Mouse (Mus musculus) MEL (cell line): ENCODE measurements around the gene Napsa.

ENCODE experiments used
- CTCF ChIP-seq, 3 experiments: IDR thresholded peaks in 2 of 3; conservative IDR thresholded peaks in 1 of 3; 2 replicates each; pipeline ENCODE4 v1.5.1; 2011 to 2012; ENCODE audit warnings: low read length in 3 of 3, low read depth in 2 of 3, mild to moderate bottlenecking in 2 of 3, improper control_type of control experiment in 1 of 3, inconsistent platforms in 1 of 3, mixed read lengths in 1 of 3, moderate library complexity in 1 of 3; ENCODE audit not compliant: control insufficient read depth in 1 of 3, insufficient read depth in 1 of 3, poor library complexity in 1 of 3, severe bottlenecking in 1 of 3
- JUND ChIP-seq: IDR thresholded peaks from 2 replicates; pipeline ENCODE4 v1.6.1; 2011; ENCODE audit warnings: low read depth, mild to moderate bottlenecking, improper control_type of control experiment, low read length
- KAT2A ChIP-seq: conservative IDR thresholded peaks from 2 replicates; pipeline ENCODE4 v1.6.1; 2012; ENCODE audit warnings: low read depth, low read length, improper control_type of control experiment, inconsistent platforms
- MAFK ChIP-seq: IDR thresholded peaks from 2 replicates; pipeline ENCODE4 v1.6.1; 2011; ENCODE audit warnings: low read depth, mild to moderate bottlenecking, low read length, improper control_type of control experiment, borderline replicate concordance
- MAZ ChIP-seq: IDR thresholded peaks from 2 replicates; pipeline ENCODE4 v1.6.1; 2012; ENCODE audit warnings: low read depth, mild to moderate bottlenecking, inconsistent platforms, low read length, improper control_type of control experiment
- NELFE ChIP-seq: IDR thresholded peaks from 2 replicates; pipeline ENCODE4 v1.6.1; 2011; ENCODE audit warnings: low read depth, low read length, improper control_type of control experiment
- POLR2A ChIP-seq, 2 experiments: IDR thresholded peaks; 2 replicates each; pipeline ENCODE4 v1.6.1; 2011 to 2012; ENCODE audit warnings: low read length in 2 of 2, mild to moderate bottlenecking in 2 of 2, control low read depth in 1 of 2, improper control_type of control experiment in 1 of 2, low read depth in 1 of 2, moderate library complexity in 1 of 2; ENCODE audit not compliant: control insufficient read depth in 1 of 2, insufficient read depth in 1 of 2, poor library complexity in 1 of 2
- POLR2AphosphoS2 ChIP-seq: IDR thresholded peaks from 2 replicates; pipeline ENCODE4 v1.6.1; 2011; ENCODE audit warnings: low read length, improper control_type of control experiment
- POLR2AphosphoS5 ChIP-seq: IDR thresholded peaks from 2 replicates; pipeline ENCODE4 v1.6.1; 2012; ENCODE audit warnings: low read depth, borderline replicate concordance, mild to moderate bottlenecking, inconsistent platforms, low read length, moderate library complexity, mixed read lengths
- RCOR1 ChIP-seq: IDR thresholded peaks from 2 replicates; pipeline ENCODE4 v1.6.1; 2012; ENCODE audit warnings: low read depth, mild to moderate bottlenecking, inconsistent platforms, low read length, improper control_type of control experiment
- SMC3 ChIP-seq: IDR thresholded peaks from 2 replicates; pipeline ENCODE4 v1.6.1; 2011; ENCODE audit warnings: low read depth, low read length, improper control_type of control experiment
- TAL1 ChIP-seq: IDR thresholded peaks from 2 replicates; pipeline ENCODE4 v1.6.1; 2012; ENCODE audit warnings: mild to moderate bottlenecking, inconsistent platforms, low read length, moderate library complexity, mixed read lengths
- TCF12 ChIP-seq: IDR thresholded peaks from 2 replicates; pipeline ENCODE4 v1.6.1; 2014; ENCODE audit warnings: low read depth, mild to moderate bottlenecking, inconsistent platforms, low read length, improper control_type of control experiment, moderate library complexity

DNA sequence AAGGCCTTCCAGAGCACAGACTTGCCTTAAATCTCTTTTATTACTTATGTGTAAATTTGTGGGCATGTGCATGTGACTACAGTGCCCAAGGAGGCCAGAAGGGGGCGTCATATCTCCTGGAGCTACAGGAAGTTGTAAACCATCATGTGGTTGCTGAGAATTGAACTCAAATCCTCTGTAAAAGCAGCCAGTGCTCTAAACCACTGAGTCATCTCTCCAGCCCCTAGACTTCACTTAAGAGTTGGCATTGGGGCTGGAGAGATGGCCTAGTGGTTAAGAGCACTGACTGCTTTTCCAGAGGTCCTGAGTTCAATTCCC lies 53.8 kb downstream of the Napsa start:
- TF ChIP-seq CTCF (IDR thresholded peaks at IDR 0.05 in 2 of 3, conservative IDR thresholded peaks at IDR 0.05 in 1 of 3; ENCODE audit: control insufficient read depth in 1 of 3, insufficient read depth in 1 of 3, low read depth in 2 of 3, low read length in 3 of 3, poor library complexity in 1 of 3, severe bottlenecking in 1 of 3) (no peak; a peak in 1 of 6 replicates), POLR2A (IDR thresholded peaks at IDR 0.05; ENCODE audit: control insufficient read depth in 1 of 2, insufficient read depth in 1 of 2, low read depth in 1 of 2, low read length in 2 of 2, poor library complexity in 1 of 2) (no peak), MAZ (no peak), POLR2AphosphoS2 (no peak), NELFE (no peak), SMC3 (no peak), TAL1 (no peak), POLR2AphosphoS5 (no peak), KAT2A (no peak), TCF12 (no peak), JUND (no peak), RCOR1 (no peak), MAFK (no peak)
